Mouse (Mus musculus): ENCODE data around the gene Arhgap10.

- no peak for TF ChIP-seq GATA1 (IDR thresholded peaks at IDR 0.05; ENCODE audit: borderline replicate concordance, low read length)
- TF ChIP-seq FLI1 (IDR thresholded peaks at IDR 0.05; ENCODE audit: low read length), result no peak
Observed at GRCm38 (mm10) chr8:77209297-77209696, 308.5 kb downstream of the Arhgap10 start.

All from megakaryocyte, embryonic 14.5 days (primary cell).